Mouse (Mus musculus): ENCODE data around the gene Acnat2. TPM values are rescaled to one million over a fixed set of nuclear protein-coding genes. Genes with fewer than 3 reads are reported as not detected.
"Not testable (repeated sequence)": the region's sequence is repeated elsewhere in the genome, so short reads cannot be mapped to it uniquely, and the experiment has no call there.

Gene Acnat2
- polyA plus RNA-seq, 1 experiment from 2014 or later: not detected

GRCm38 (mm10) chr4:49348001-49348400 is 60.0 kb downstream of the Acnat2 start:
- H3K27me3 ChIP-seq; H3K27ac ChIP-seq (replicated peaks); ATAC-seq (ENCODE audit: low read depth); H3K36me3 ChIP-seq; H3K4me2 ChIP-seq; H3K9ac ChIP-seq; H3K4me3 ChIP-seq; H3K9me3 ChIP-seq; H3K4me1 ChIP-seq (replicated peaks): not testable (repeated sequence)
- 81% methylated on average over 1 of the region's 1 CpGs for WGBS

DNA sequence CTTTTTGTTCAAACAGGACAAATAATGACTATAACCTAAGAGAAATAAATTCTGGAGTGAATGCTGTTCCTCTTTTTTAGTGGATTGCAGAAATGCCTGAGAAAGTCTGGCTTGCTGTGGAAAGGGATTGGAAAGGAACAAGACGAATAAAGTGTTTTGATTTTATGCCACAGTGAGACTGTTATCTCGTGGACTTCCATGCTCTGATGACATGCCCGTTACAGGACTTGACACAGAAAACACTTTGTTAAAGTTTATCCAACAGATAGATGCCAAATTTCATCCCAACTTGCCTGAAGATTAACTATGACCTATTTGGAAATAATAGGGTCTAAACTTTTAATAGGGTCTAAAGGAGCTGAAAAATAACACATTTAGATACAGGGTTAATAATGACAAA is 67.9 kb downstream of the Acnat2 start:
- H3K9me3 ChIP-seq; H3K4me2 ChIP-seq; H3K27ac ChIP-seq (replicated peaks); H3K4me3 ChIP-seq; H3K36me3 ChIP-seq; H3K4me1 ChIP-seq (replicated peaks); H3K27me3 ChIP-seq; H3K9ac ChIP-seq; ATAC-seq (ENCODE audit: low read depth): not testable (repeated sequence)
- 81% methylated on average over 3 of the region's 3 CpGs for WGBS

DNA sequence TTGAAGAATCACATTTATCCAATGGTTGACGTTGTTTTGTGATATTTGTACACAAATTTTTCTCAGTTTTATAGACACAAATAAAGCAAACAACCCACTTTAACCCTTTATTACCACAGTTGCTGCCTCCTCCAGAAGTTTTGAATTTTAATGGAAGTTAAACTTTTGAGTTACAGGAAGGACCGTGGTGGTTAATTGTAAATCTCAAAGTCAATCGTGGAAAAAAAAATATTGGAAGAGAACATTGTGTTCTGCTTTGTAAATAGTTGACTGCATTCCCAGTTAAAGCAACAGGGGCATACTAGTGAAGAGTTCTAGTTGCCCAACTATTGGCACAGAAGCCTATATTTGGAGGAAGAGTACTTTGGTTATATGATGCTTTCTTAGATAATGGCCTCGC is 70.0 kb downstream of the Acnat2 start:
- H3K4me2 ChIP-seq; H3K9me3 ChIP-seq; H3K9ac ChIP-seq; ATAC-seq (ENCODE audit: low read depth); H3K4me1 ChIP-seq (replicated peaks); H3K27me3 ChIP-seq; H3K36me3 ChIP-seq; H3K27ac ChIP-seq (replicated peaks); H3K4me3 ChIP-seq: not testable (repeated sequence)
- 91% methylated on average over 3 of the region's 4 CpGs for WGBS

Other genes starting within 250 kb of the Acnat2 start
- not detected in 2 replicates for gene Acnat1, start 65.8 kb upstream of the Acnat2 start, polyA plus RNA-seq (2015; fragmentation: Nextera tagmentation; extraction: Ambion mirVana)
- gene Baat, start 98.4 kb upstream of the Acnat2 start, polyA plus RNA-seq (2015; fragmentation: Nextera tagmentation; extraction: Ambion mirVana): 0.23 TPM in 1 of 2 replicates, not detected in the other
- gene Mrpl50, start 112.9 kb upstream of the Acnat2 start, polyA plus RNA-seq (2015; fragmentation: Nextera tagmentation; extraction: Ambion mirVana): 83.3 and 84.1 TPM in 2 replicates
- 11.1 and 13.0 TPM in 2 replicates for gene Zfp189, start 113.0 kb upstream of the Acnat2 start, polyA plus RNA-seq (2015; fragmentation: Nextera tagmentation; extraction: Ambion mirVana)
- gene Aldob, start 141.4 kb upstream of the Acnat2 start, polyA plus RNA-seq (2015; fragmentation: Nextera tagmentation; extraction: Ambion mirVana): 0.46 TPM in 1 of 2 replicates, not detected in the other
- 59.6 and 67.2 TPM in 2 replicates for gene Tmem246, start 189.7 kb upstream of the Acnat2 start, polyA plus RNA-seq (2015; fragmentation: Nextera tagmentation; extraction: Ambion mirVana)
- gene Rnf20, start 223.9 kb upstream of the Acnat2 start, polyA plus RNA-seq (2015; fragmentation: Nextera tagmentation; extraction: Ambion mirVana): 49.1 and 52.9 TPM in 2 replicates

Measured in neural tube, embryonic 13.5 days (tissue).